Mouse (Mus musculus): ENCODE results near the gene Nsmce3.

The Nsmce3 gene

DNA sequence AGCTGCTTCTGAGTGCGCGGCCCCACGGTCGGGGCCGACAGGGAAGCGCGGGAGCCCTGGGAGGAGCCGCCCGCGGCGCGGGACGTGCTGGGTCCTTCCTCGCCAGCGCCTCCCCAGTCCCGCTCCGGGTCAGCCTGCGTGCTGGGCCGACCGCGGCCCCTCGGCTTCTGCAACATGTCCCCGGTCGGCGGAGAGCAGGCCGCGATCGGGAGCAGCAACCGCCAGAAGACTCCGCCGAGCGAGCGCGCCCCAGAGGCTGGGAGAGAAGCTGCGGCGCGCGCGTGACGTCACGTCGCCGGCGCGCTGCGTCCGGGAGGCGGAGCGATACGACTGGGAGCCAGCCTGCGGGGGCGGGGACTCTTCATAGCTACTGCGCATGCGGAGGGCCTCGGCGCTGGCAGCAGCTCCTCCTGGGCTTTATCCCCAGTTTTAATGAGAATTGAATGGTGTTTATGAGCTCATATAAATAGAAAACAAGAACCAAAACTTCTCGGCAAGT is at the start of gene Nsmce3:
TSS of gene Nsmce3 (minus strand) at position 255 of the 499 bp plus-strand sequence.
- DNase-seq (ENCODE audit: extremely low read depth, low read depth, low spot score) = peak; percentile 10

DNA sequence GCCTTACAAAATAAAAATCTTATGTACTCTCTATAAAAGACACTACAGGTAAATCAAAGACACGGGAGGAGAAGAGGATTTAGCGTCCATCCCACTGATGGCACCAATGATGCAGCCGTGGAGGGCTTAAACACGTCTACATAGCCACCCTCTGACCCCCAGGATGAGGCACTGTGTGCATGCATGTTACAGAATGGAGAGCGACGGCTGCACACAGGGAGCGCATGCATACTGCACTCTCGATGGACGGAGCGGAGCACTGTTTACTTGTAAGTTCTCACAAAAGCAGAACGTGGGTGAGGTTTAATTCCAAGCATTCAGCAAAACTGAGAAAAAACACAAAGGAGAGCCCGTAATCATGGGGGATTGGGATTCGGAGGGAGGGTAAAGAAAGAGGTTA is 48.4 kb upstream of the Nsmce3 start:
- no peak for DNase-seq (ENCODE audit: extremely low read depth, low read depth, low spot score)

DNA sequence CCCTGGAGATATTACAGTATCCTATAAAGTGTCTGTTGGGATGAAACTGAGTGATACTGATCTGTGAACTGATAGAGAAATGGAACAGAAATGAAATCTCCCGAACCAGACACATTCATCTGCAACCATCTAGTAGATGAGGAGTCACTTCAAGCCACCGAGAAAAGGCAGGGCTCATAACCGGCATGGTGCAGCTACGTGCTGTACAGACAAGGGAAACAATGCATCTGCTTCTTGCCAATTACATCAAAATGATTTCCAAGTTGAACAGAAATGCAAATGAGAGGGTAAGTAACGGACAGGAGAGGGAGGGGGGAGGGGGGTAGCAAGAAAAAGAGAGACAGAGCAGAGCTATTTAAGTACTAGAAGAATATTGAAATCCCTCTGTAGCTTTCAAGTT is 47.9 kb upstream of the Nsmce3 start:
- no peak for DNase-seq (ENCODE audit: extremely low read depth, low read depth, low spot score)

DNA sequence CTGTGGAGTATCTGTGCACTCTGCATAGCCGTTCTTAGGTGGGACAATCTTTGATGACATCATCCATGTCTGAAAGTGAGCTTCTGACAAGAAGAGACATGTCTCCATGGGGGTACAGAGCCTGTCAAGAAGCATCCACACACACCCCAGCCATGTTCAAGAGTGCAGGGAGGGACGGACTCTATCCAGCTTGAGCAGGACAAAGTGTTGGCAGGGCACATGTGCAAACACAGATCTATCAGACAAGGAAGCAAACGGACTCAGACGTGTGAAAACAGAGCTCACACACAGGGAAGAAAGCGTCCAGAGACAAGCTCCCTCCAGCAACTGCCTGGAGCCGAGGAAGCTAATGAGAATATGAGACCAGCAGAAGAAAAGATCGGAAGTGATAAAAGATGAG is 43.9 kb upstream of the Nsmce3 start:
- no peak for DNase-seq (ENCODE audit: extremely low read depth, low read depth, low spot score)

DNA sequence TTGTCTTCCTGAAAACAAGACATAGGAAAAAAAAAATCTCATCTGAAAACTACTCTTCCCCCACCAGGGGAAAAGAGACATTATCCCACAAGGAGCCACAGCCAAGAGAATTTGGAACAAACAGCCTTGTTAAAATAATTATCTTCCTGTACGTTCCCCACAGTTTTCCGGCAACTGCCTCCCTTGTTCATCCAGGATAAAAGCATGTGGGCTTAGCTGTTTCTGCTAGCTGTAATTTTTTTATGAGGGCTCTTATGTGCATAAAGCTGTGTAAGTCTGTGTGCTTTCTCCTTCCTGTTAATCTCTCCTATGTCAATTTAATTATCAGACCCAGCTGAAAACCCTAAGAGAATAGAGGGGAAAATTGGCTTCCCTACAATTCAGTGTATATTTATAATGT is 42.3 kb upstream of the Nsmce3 start:
- no peak for DNase-seq (ENCODE audit: extremely low read depth, low read depth, low spot score)

DNA sequence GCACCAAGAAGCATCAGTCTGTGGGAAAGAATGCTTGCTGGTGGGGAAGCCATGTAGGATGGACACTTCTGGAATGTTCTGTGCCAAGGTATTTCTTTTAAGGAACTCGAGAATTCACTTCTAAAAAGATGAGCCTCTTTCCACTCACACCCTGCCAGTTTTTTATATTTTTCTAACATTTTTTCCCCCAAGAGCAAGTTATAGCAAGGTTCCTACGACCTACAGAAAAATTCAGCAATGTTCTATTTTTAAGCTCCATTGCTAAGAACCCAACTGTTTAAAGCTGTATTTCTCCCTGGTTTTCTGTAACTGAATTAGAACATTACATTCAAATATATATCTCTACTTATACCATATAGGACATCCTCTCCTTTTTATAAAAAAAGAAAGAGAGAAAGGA is 39.1 kb upstream of the Nsmce3 start:
- DNase-seq (ENCODE audit: extremely low read depth, low read depth, low spot score) = no peak

DNA sequence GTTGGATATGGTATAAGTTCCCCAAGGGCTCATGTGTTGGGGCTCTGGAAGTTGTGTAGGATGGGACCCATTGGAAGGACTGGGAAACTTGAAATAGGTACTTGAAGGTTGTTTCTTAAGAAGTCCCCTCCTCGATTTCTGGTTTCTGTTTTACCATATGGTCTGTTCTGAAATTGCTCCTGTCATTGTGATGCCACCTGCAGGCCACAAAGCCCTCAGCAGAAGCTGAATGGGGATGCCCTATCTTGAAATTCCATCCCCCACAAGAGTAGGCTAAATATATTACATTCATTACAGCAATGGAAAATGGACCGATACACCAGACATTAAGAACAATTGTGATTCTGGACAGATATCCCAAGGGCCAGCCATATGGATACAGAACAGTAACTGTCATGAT is 37.4 kb upstream of the Nsmce3 start:
- no peak for DNase-seq (ENCODE audit: extremely low read depth, low read depth, low spot score)

DNA sequence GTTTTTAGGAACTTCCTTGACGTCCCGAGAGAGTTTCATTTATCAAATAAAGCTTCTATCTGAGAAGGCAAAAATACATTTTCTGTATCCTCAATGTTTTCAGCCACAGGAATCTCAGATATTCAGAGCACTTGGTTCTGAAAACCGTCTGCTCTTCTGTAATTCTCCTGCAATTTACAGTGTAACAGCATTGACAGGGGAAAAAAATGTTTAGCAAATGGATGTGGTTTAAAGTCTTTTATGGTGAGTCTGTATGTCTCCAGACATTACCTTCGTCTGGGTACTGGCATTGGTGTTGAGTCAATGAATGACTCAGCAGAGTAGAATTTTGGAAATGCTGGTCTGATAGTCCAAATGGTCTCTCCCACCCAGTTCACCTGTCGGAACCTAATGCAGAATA is 34.2 kb upstream of the Nsmce3 start:
- DNase-seq (ENCODE audit: extremely low read depth, low read depth, low spot score) = no peak

DNA sequence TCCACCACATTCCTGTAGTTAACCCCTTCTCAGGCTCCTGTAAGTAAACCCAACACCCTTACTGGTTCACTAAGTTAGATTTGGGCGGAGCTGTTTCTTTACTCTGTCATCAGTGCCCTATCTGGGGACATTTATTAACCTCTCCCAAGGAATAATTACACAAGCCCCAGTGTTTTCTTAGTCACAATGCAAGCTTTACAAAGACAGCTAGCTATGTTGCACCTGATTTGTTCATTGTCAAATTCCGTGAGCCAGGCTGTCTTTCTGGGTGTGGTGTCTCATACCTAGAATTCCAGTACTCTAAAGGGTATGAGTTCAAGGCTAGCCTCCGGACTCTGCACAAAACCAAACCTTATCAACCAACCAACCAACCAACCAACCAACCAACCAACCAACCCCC is 32.7 kb upstream of the Nsmce3 start:
- DNase-seq (ENCODE audit: extremely low read depth, low read depth, low spot score) = no peak

DNA sequence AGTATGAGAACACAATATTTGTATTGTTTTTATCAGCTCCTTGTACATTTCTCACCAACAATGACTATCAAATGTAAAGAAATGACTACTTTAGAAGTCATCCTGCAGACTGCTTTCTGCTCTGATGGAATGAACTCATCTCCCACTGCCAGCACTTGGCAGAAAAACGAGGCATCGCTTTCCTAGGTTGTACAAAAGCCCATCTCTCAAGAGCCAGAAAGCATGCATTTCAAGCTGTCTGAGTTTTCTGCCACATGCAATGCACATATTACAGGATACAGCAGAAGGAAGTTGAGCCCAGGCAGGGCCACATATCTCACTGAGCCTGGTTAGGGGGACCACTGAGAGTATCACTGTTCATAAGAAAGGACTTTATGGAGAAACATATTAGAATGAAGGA is 27.5 kb upstream of the Nsmce3 start:
- no peak for DNase-seq (ENCODE audit: extremely low read depth, low read depth, low spot score)

DNA sequence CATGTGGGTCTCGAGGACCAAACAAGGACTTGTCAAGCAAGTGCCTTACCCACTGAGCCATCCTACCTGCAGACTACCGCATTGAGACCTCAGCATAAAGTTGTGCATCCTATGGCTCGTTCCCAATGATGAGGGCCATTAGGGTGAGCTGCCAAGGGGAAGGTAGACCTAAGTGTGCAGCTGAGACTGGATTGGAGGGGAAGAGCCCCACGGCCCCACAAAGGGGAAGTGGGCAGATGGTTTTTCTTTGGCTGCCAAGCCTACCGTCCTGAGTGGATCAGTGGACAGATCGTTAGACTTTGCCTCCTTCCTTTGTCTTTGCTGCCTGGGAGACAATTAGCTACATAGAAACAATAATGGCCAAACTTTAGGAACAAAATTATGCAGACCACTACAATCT is 23.8 kb upstream of the Nsmce3 start:
- DNase-seq (ENCODE audit: extremely low read depth, low read depth, low spot score) = no peak

DNA sequence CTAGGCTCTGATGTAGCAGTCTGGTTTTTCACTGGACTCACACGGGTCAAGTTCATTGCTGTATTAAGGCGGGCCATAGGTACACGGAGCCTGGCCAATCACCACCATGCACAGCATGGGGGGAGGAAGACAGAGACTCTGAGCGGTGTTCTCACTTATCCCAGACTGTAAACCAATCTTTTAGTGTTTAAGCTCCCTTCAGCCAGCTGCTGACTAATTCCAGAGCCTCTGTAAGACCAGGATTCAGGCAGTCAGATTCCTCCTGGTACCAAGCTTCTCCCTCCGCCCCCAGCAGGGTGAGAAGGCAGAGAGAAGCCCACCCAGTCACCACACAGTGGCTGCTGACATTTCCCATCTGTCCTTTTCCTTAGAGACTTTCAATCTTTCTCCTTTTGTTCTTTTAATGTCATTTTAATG is 22.9 kb upstream of the Nsmce3 start:
- DNase-seq (ENCODE audit: extremely low read depth, low read depth, low spot score) = no peak

DNA sequence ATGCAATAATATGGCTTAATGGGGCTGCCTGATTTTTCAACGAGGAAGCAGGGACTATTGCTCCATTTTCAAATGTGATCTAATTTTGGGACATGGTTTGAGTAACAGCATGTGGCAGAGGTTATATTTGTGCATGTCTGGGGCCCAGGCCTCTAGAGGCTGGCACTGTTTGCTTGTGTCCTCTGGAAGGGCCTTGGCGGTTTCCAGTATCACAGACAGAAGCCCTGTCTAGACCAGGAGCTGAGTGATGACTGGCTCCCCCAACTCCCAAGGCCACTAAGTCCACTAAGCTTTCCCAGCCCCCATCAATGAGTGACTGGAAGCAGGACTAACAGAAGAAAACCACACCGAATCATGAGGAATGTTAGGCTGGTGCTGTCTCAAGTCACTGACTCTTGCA is 18.3 kb upstream of the Nsmce3 start:
- no peak for DNase-seq (ENCODE audit: extremely low read depth, low read depth, low spot score)

DNA sequence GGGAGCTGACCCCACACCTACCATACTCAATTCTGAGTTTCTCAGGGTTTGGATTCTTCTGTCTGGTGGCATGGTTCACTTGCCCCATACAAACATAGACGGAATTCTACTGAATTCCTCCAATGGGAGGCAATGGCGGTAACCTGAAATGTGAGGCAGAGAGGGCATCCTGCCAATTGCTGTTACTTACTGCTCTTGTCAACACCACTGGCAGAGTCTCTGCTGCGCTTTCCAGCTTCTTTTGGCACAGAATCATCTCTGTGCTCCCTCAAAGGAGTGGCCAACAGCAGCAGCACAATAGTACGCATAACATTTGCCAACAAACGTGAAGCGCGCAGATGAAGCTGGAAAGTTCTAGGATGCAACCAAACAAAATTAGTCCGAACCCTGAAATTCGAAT is 17.1 kb upstream of the Nsmce3 start:
- DNase-seq (ENCODE audit: extremely low read depth, low read depth, low spot score) = no peak

DNA sequence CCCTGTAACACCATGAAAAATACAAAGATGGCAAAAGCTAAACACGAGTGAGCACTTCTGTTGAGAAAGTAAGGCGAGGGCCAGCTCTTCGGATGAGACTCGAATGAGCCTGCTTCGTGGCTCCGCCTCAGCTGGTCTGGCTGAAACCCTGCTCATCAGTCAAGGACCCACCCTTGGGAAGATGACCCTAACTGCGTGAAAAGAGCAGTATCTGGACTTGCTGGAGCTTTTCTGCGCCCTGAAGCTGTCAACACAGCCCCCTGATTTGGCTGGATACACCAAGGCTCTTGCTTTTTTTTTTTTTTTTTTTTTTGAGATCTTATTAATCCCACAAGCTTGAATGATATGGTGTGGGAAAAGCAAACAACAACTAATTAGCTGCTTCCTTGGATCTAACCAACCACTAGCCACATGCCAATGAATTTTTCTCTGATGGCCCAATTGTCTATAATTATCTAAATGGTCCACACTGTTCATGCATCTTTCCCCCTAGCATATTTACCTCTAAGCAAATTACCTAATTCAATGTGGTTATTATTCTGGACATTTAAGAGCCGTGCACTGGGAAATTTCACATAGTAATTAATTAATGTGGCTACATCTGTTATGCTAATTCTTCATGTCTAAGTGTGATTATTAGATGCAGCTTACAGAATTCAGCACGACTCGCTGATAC is 11.5 kb upstream of the Nsmce3 start:
- DNase-seq (ENCODE audit: extremely low read depth, low read depth, low spot score) = no peak

DNA sequence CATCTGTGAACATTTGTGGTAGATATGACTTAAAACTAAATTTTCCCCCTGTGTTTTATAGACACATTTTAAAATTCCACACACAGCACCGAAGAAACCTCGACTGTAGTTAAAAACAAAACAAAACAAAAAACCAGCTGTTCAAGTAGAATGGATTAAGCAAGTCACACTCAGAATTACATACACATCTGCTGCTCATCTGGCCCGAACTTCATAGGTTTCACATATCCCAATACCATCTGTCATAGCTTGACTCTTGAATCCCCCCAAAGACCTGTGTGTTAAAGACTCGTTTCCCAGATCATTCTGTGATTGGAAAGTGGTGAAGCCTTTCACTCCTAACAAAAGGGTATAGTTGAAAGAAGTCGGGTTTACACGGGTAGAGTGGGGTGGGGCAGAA is 9.4 kb upstream of the Nsmce3 start:
- DNase-seq (ENCODE audit: extremely low read depth, low read depth, low spot score) = no peak

DNA sequence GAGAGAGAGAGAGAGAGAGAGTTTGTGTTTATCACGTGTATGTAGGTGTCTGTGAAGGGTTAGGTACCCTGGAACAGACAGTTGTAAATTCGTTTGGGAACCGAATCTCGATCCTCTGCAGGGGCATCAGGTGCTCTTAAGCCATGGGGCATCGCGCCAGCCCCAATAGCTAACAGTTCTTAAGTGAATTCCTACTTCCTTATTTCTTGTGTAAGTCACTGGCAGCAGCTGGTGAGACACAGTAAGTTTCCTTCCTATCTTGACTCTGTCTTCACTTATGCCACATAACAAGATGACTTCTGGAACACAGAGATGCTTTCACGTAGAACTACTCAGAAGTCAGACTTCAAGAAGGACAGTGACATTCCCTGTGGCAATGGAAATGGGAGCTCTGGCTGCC is 8.6 kb upstream of the Nsmce3 start:
- no peak for DNase-seq (ENCODE audit: extremely low read depth, low read depth, low spot score)

DNA sequence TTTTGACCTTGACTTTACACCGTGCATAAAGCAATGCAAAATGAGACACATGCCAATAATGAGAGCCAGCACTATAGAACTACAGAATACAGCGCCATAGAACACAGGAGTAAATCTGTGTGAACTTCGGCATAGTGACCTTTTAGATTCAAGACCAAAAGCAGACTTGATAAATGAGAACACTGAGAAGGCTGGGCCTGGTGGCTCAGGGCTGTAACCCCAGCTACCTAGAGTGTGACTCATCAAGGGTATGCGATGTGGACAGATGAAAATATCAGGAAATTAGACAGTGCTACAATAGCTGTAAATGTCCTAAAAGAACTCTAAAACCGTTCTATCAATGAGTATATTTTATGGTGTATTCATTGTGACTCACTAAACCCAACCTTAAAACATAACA is 7.6 kb upstream of the Nsmce3 start:
- no peak for DNase-seq (ENCODE audit: extremely low read depth, low read depth, low spot score)

DNA sequence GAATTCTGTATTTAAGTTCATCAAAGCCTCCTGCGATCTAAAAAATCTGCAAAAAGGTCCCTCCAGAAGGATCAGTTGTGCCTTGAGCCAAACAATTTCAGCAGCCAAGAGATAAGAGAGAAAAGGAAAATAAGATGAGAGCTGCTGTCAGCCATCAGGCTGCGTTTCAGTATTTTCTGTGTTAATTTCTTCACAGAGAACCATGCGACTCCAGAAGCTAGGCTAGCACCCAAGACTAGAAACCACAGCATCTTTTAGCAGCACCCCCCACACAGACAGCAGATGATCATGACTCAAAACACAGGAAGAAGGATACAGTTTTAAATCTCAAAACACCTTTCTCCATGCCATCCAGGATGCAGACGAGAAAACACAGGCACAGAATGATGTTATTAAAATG is 2.1 kb upstream of the Nsmce3 start:
- no peak for DNase-seq (ENCODE audit: extremely low read depth, low read depth, low spot score)

DNA sequence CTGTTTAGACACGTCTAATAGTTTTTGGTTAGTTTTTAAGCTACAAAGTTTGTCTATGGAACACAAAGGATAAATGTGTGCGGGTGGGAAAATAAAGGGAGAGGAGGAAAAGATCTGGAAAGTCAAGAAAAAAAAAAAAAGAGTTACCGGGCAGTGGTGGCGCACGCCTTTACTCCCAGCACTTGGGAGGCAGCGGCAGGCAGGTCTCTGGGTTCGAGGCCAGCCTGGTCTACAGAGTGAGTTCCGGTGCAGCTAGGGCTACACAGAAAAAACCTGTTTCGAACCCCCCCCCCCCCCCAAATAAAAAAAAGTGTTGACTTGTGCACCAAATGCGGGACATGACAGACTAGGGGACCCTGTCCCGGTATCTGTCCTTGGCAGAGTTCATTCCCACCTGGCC is 469 bp upstream of the Nsmce3 start:
- no peak for DNase-seq (ENCODE audit: extremely low read depth, low read depth, low spot score)

DNA sequence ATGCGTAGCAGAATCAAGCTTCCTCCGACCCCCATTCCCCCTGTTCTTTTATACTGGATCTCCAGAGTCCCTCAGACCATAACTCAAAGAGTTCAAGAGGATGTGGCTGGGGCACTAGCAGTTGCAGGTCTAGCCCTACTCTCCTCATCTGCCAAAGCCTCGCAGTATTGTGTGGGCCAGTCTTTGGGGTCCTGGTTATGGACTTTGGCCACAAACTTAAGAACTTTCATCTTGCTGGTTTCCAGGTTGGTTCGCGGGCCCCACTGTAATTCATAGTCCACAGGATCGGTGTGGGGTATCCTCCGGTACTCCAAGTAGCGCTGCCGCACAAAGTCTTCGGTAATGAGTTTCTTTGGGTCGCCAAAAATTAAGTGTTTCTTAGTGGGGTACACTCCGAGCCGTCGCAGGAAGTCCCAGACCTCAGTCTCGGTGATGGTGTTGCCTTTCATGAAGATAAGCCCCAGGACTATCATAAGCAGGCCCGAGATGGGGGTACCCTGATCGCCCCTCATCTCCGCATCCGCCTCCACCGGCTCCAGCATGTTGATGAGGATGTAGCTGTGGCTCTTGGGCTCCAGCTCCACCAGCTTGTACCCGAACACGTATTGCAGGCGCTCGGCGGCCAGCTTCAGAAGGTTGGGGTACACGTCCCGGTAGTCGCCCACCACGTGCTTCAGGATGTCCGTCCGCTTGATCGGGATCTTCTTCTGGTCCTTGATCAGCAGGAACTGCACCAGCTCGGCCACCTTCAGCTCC is 632 bp downstream of the Nsmce3 start:
- no peak for DNase-seq (ENCODE audit: extremely low read depth, low read depth, low spot score)

DNA sequence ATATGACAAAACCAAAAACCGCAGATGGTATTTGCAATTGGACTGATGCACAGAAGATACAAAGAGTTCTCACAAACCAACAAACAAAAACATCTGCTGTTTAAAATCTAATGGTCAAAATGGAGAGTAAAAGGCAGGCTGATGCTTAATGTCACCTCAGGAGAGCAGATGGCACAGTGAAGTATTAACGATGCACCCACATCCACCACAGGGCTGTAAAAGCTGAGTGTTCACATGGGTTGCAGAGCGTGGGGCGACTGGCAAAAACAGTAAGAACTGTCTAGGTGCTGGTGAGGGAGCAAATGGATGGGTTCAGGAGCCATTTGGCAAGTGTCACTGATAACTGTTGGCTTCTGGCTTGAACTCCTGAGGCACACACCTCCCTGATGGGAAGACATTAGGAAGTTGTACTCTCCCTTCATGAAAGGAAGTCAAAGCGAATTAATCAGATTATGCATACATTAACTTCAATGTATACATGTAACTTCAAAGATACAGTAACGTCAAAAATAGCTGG is 3.2 kb downstream of the Nsmce3 start:
- DNase-seq (ENCODE audit: extremely low read depth, low read depth, low spot score) = no peak
